Mouse (Mus musculus) testis, postnatal 14 days (tissue): ENCODE data around the gene Abhd2.

Experiments used
- DNase-seq: peaks from one replicate; pipeline ENCODE4 v3.0.0; 2021; ENCODE audit warnings: low spot score

The Abhd2 gene

DNA sequence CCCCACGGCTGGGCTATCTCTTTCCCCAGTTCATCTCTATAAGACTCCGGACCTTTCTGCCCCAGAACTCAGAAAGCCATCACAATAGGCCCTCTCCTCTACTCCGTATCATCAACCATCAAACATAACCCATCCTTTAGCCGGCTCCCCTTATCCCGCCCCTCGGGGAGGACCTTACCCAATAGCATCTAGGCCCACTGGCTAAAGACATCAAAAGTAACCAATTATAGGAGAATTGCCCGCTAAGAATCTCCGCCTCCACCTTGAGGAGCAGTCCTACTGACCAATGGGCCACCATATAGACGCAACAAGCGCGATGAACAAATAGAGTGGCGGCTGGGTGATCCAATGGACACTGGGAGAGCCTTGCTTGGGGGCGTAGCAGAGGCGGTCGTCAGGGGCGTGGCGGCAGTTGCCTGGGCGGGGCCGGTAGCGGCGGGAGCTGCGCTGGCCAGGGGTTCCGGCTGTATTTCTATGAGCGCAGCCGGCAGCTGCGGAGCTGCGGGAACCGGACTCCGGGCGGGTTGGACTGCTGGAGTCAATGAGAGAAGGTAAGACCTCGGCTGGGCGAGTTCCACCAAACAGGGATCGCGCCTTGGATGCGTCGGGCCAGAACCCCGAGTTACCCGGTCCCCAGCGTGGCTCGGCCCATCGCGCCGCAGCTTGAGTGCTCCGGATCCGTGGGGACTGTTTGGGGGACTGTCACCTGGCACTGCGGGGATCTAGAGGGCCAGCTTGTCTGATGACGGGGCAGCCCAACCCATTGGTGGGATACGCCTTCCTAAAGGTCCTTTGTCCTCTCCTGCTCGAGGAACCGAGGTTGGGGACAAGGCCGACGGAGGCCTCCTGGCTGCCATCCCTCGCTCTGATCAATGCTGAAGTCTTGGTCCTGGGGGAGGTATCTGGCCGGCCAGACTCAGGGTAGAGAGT lies at the start of gene Abhd2:
TSS of gene Abhd2 (plus strand) at position 411 of the 930 bp plus-strand sequence.
- peak; percentile 99 for DNase-seq

DNA sequence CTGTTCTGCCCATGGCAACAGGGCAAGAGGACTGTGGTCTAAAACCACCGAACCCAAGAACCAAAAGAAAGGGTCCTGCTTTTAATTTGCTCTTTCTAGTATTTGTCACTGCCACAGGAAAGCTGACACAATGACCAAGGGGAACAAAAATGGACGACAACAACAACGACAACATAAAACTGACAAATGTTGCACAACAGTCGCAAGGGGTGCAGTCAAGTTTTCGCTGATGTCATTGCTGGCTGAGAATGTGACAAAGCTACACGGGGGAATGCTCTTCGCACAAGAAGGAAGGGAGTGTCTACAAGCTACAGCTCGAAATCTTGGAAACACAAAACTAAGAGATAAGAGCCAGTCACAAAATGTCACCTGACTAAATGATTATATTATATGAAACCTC lies 47.5 kb upstream of the Abhd2 start:
- DNase-seq, result no peak

DNA sequence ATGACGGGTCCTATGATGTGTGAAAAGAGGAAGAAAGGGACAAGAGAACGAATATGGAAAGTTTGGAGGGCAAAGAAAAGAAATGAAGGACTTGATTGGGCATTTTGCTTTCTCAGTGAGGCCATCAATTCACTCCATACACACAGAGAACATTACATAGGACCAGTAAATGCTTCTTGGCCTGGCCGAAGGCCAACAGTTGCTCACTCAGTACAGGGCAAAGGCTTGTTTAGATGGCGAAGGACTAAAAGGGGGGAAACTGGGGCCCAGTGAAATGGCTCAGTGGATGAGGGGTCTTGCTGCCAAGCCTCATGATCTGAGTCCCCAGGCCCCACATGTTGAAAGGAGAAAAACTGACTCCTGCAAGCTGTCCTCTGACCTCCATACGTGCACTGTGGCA lies 46.8 kb upstream of the Abhd2 start:
- DNase-seq, result no peak

DNA sequence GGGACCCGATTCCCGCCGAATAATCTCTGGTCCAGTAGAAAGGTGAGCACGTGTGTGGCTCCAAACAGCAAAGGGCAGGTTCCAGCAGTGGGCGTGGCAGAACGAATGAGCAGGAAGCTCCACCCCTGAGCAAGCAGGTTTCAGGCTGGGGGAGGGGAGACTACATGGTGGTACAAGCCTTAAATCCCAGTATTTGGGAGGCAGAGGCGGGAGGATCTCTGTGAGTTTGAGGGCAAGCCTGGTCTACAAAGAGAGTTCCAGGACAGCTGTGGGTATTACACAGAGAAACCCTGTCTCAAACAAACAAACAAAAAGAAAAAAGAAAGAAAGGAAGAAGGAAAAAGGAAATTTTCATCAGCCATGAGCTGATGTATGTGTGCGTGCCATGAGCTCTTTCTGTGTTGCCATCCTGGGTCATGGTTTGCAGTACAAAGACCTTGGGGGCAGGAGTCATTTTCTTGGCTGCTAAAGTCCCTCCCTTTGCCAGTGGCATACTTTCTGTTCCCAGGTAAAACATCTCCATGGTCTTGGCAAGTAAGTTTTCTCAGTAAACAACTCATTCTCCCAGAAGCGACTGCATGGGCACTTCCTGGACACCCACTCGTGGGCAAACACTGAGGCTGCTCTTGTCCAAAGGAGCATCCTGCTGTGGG lies 46.0 kb upstream of the Abhd2 start:
- no peak for DNase-seq

GRCm38 (mm10) chr7:79228471-79228870 lies 44.5 kb upstream of the Abhd2 start:
- peak; percentile 79 for DNase-seq

DNA sequence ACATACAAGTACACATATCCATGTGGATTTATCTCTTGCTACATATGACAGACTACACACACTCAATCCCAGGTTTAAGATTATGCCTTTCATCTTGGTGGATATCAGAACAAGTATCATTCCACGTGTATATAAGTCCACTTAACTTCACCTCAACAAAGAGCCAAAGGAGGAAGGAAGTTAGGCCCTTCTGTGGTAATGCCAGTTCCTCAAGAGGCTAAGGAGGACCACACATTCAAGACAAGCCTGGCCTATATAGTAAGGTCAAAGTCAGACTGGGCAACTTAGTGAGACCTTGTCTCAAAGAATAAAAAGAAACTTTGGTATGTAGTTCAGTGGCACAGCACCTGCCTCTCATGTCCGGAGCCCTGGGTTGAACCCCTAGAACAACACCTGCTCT lies 41.4 kb upstream of the Abhd2 start:
- DNase-seq, result no peak

DNA sequence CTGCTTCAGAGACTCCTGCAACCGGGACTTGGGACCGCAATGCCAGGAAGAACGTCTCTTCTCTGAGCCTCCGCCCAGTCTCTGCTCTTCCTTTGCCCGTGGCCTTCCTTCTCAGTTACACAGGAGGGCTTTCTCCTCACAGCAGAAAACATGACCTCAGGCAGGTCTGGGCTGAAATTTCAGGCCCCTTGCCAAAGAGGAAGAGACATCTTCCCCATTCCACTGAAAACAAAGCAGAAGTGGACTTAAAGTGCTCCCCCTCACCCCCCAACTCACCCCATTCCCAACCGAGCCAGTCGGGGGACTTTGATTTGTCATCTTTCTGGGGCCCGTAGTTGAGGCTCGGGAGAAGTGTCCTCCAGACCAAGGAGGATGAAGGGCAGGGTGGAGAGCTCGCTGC lies 41.0 kb upstream of the Abhd2 start:
- no peak for DNase-seq

- DNase-seq, result no peak
These were observed 34.3 kb upstream of the Abhd2 start for GRCm38 (mm10) chr7:79238741-79239140.

DNA sequence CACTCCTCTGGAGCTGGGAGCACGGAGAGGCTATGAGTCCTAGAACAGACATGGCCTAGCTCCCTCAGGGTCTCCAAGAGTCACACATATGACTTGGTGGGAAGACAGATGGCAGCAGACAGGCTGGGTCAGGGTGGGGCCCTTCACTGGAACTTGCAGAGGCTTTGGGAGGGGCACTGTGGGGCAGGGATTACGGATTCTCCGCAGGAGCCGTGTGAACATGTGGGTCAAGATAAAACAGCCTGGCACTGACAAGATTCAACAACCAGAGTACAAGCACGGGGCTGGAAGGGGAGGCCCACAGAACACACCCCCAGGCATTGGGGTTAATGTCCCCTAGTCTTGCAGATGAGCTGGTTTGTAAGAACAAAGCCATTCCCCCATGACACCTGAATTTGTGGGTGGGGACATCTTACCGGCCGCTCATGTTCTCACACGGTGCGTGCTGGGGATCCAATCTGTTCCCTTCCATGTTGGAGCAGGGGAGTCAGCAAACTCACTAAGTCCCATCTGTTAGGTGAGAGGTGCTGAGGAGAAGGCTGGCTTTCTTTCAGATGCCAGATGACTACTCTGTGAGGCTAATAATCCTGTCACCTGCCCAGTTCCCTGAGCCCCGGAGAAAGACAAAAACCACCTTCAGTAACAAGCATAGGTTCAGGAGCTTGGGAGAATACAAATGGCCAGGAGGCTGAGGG lies 30.9 kb upstream of the Abhd2 start:
- no peak for DNase-seq

DNA sequence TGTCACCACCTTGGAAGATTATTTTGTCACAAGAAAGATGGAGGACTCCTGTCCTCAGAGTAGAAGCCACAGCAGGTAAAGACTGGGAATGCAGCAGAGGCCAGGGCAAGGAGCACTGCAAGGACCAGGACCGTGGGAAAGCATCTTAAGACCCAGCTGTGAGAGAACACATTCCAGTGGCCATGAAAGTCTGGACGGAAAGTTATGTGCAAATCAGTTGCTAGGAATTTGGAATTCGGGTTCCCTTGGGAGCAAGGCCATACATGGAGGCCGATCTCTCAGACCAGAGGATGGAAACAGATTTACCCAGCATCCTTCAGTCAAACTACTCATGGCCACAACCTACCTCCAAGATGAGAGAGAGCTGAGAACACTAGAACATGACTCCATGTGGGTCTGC lies 29.8 kb upstream of the Abhd2 start:
- no peak for DNase-seq

DNA sequence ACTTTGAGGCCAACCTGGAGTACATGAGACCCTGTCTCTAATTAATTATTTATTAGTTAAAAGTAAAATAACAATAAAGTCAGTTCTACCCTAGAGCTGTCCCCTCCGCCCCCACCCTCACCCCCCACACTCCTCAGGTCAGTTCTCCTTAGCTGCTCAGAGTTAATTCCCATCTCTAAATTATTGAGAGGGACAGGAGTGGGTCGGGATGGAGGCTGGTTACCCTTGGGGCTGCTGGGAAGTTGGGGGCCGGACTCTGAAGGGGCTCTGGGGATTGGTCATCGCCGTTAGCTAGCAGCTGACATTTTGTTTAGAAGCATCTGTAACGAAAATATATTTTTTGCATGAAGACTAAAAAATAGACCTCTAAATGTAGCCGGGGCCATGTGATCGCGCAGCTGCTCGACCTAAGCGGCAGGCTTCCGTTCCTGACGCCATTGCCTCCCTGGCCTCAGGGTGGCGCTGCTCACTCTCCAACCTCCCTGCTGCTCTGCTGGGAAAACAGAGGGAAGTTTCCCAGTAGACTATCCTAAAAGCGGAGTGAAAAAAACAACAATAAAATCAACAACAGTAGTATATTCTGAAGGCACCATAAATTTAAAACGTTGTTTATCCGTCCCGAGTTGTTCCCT lies 26.8 kb upstream of the Abhd2 start:
- peak; percentile 54 for DNase-seq

- no peak for DNase-seq
These were observed 25.6 kb upstream of the Abhd2 start for GRCm38 (mm10) chr7:79247408-79247807.

DNA sequence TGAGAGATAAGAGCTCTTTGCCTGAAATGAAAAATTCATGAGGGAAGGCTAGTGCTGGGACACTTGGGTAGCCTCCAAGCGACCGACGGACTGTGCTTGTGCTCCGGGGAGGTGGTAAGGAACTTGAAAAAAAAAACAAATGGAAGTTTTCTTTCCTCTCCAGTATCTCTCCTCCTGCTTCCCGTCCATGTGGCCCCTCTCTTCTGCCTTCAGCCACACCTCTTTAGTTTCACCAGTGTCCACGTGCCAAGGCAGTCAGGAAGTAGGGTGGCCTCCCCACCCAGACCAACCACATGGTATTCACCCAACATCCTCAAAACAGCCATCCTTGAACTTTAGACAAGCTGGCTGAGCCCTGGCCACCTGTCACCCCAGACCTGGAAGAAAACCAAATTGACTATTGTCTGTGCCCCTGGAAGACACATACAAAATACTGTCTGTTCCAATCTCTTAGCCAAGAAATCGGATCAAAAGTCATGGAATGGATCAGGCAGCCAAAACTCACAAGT lies 25.1 kb upstream of the Abhd2 start:
- DNase-seq, result no peak

GRCm38 (mm10) chr7:79249581-79249980 lies 23.4 kb upstream of the Abhd2 start:
- no peak for DNase-seq

DNA sequence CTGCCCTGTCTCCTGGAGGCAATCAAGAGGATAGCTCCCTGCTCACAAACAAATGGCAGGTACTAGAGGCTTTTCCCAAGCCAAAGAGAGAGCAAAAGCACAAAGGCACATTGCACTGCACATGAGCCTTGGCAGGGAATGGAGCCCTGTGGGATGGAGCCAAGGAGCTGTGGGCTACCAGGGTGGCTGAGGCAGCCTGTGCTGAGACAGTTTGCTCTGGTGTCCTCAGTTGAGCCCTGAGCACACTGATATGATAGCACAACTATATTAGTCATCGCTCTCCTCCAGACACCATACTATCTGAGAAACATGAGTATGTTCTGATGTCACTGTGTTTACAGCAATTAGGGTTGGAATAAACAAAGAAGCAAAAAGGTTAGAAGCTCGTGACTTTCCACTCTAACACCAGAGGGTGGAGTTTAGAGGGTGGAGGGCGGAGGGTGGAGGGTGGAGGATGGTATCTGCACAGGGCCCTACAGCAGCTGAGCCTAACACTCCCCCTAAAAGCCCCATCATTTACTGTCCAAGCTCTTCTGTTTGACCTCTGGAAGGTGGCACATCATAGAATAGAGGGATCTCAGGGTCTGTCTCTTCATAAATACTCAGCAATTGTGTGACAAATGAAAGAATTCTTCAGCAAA lies 18.6 kb upstream of the Abhd2 start:
- no peak for DNase-seq

DNA sequence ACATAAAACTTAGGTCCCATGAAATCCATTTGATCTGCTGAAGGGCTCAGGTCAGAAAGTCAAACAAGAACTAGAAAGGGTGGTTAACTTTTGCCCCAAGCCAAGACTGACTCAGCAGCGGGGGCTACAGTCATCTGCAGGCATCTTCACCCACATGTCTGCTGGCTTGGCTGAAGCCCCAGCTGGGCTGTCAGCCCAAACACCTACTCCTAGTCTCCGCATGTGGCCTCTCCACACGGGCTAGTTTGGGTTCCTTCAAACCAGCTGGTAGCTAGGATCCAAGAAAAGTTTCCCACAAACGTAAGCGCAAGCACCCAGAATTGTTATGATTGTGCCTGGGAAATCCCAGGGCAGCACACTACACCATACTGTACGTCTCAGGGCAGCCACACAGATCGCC lies 17.6 kb upstream of the Abhd2 start:
- no peak for DNase-seq

- no peak for DNase-seq
These were observed 17.2 kb upstream of the Abhd2 start for GRCm38 (mm10) chr7:79255752-79256151.

GRCm38 (mm10) chr7:79256716-79257115 lies 16.3 kb upstream of the Abhd2 start:
- DNase-seq, result no peak

- DNase-seq, result no peak
These were observed 13.9 kb upstream of the Abhd2 start for GRCm38 (mm10) chr7:79258981-79259542.

GRCm38 (mm10) chr7:79262478-79262877 lies 10.5 kb upstream of the Abhd2 start:
- no peak for DNase-seq

- DNase-seq, result no peak
These were observed 9.2 kb upstream of the Abhd2 start for GRCm38 (mm10) chr7:79263776-79264175.
